Mouse (Mus musculus): ENCODE results near the gene Manba. TPM values are rescaled to one million over a fixed set of nuclear protein-coding genes. Genes with fewer than 3 reads are reported as not detected.

Manba gene
- polyA plus RNA-seq, 1 experiment = 1.7 TPM

DNA sequence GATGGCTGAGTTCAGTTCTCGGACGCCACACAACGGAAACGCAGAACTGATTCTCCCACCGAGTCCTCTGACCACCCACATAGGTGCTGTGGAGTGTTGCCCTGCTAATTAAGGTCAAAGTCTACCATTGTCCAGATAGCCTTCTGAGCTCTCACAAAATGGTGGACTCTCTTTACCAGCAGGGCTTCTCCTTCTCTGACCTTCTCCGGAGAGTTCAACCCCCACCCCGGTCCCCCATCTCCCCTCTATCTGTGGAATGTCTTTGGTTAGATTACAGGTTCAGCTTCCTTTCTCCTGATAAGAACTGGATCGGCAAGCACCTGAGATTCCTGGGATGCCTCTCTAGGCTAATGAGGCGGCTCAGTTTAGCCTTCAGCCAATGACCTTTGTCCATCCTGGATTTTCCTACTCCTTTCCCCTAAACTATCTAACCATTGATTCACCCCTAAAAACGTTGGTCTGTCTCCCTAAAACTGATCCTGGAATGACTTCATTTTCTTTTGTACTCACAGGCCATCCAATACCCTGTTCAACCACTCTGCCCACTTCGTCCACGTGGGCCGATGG, 20.6 kb downstream of the Manba start:
- Histone ChIP-seq H3K27me3 (replicated peaks) (peaks cover 6% of the 10 kb centered on the region), H3K4me1 (peaks cover 24% of the 10 kb centered on the region), H3K36me3 (replicated peaks; ENCODE audit: low read length) (peaks cover 26% of the 10 kb centered on the region), H3K4me3 (replicated peaks) (no peak overlapping the region), H3K9me3 (no peaks in the 10 kb centered on the region)
- TF ChIP-seq GATA1 (IDR thresholded peaks at IDR 0.05; ENCODE audit: borderline replicate concordance, low read length) (no peak), FLI1 (IDR thresholded peaks at IDR 0.05; ENCODE audit: low read length) (no peak)

DNA sequence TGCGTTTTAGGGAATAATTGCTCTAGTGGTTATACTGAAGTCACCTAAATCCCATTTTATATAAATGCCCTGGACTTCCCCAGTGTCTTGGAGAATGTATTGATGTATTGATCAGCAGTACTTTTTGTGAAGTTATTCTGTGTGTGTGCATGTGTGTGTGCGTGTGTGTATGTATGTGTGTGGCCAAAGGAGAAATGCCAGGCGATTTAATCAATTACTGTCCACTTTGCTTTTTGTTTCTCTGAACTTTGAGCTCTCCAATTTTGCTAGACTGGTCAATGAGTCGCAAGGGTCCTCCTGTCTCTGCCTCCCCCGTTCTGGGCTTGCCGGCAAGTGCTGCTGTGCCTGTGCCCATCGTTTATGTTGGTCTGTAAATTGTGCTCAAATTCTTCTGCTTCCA, 22.1 kb downstream of the Manba start:
- H3K4me3 ChIP-seq (replicated peaks) = no peak overlapping the region
- H3K27me3 ChIP-seq (replicated peaks) = no peaks in the 10 kb centered on the region
- H3K36me3 ChIP-seq (replicated peaks; ENCODE audit: low read length) = peaks cover 34% of the 10 kb centered on the region
- peaks cover 27% of the 10 kb centered on the region for H3K4me1 ChIP-seq
- no peaks in the 10 kb centered on the region for H3K9me3 ChIP-seq
- TF ChIP-seq FLI1 (IDR thresholded peaks at IDR 0.05; ENCODE audit: low read length) = no peak
- no peak for TF ChIP-seq GATA1 (IDR thresholded peaks at IDR 0.05; ENCODE audit: borderline replicate concordance, low read length)

DNA sequence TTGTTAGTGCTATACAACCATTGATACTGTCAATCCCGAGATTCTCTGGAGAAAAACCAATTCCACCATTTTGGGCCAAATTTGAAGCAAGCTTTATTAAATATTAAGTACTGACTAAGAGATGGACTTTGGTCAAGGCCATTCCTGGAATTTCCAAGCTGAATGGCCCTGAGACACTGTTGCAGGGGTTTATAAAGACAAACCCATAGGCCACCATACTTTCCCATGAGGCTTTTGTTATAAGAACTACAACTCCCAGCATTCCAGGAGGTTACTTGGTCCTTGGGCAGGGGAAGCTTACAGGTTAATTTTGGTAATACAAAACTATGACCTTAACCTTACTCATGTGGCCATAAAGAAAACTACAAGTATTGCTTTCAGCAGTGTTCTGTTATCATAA, 22.8 kb downstream of the Manba start:
- peaks cover 20% of the 10 kb centered on the region for H3K4me1 ChIP-seq
- no peaks in the 10 kb centered on the region for H3K9me3 ChIP-seq
- peaks cover 36% of the 10 kb centered on the region for H3K36me3 ChIP-seq (replicated peaks; ENCODE audit: low read length)
- TF ChIP-seq GATA1 (IDR thresholded peaks at IDR 0.05; ENCODE audit: borderline replicate concordance, low read length) = no peak
- TF ChIP-seq FLI1 (IDR thresholded peaks at IDR 0.05; ENCODE audit: low read length) = no peak
- no peak overlapping the region for H3K4me3 ChIP-seq (replicated peaks)
- no peaks in the 10 kb centered on the region for H3K27me3 ChIP-seq (replicated peaks)

DNA sequence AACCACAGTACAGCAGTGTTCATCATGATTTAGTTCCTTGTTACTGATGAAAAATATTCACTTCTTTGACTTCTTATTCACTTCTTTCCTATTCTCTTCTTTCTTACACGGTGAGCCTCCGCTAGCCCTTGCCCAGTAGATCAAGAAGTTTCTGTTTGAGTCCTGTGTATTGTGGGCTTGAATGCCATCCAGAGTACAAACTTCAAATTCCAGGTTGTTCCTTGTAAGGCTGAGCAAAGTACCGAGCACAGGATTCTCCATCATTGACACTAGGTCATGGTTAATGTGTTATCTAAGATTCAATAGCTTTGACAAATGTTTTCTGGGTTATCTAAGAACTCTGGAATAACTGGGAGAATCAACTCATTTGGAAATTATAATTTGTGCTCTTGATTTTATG, 25.0 kb downstream of the Manba start:
- Histone ChIP-seq H3K4me1 (peaks cover 36% of the 10 kb centered on the region), H3K27me3 (replicated peaks) (no peaks in the 10 kb centered on the region), H3K36me3 (replicated peaks; ENCODE audit: low read length) (peaks cover 48% of the 10 kb centered on the region), H3K9me3 (no peaks in the 10 kb centered on the region), H3K4me3 (replicated peaks) (no peak overlapping the region)
- TF ChIP-seq FLI1 (IDR thresholded peaks at IDR 0.05; ENCODE audit: low read length) (no peak), GATA1 (IDR thresholded peaks at IDR 0.05; ENCODE audit: borderline replicate concordance, low read length) (no peak)

DNA sequence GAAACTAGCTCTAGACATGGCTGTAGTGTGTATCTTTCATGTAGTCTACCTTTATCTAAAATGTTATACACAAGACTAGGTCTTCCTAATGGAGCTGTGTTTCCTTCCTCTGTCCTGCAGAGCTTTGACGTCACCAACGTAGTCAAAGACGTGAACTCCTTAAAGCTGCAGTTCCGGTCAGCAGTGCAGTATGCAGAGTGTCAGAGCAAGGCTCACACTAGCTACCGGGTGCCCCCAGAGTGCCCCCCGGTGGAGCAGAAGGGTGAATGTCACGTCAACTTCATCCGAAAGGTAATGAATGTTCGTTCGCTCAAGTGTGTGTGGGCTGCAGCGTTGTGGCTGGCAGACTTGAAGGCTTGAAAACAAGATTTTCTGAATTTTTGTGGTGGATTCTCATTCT, 26.3 kb downstream of the Manba start:
- H3K36me3 ChIP-seq (replicated peaks; ENCODE audit: low read length) = peaks cover 41% of the 10 kb centered on the region
- no peaks in the 10 kb centered on the region for H3K9me3 ChIP-seq
- H3K27me3 ChIP-seq (replicated peaks) = no peaks in the 10 kb centered on the region
- peaks cover 46% of the 10 kb centered on the region for H3K4me1 ChIP-seq
- TF ChIP-seq GATA1 (IDR thresholded peaks at IDR 0.05; ENCODE audit: borderline replicate concordance, low read length) = no peak
- TF ChIP-seq FLI1 (IDR thresholded peaks at IDR 0.05; ENCODE audit: low read length) = no peak
- H3K4me3 ChIP-seq (replicated peaks) = no peak overlapping the region

DNA sequence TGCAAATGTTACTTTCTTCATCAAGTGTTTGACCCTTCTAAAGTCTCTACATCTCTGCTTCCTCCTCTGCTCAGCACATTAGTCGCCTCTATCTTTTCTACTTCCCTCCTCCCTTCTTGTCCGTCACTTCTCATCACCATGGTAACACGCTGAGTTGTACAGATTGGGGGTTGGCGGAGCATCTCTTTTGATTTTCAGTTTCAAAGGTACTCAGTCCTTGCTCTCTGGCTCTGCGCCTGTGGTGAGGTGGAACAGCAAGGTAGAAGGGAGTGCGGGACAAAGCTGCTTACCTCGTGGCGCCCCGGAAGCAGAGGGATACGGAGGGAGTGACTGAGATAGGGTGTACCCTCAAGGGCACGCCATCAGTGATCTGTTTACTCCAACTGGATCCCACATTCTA, 27.9 kb downstream of the Manba start:
- Histone ChIP-seq H3K36me3 (replicated peaks; ENCODE audit: low read length) (peaks cover 44% of the 10 kb centered on the region), H3K4me1 (peaks cover 53% of the 10 kb centered on the region), H3K9me3 (no peaks in the 10 kb centered on the region), H3K27me3 (replicated peaks) (no peaks in the 10 kb centered on the region), H3K4me3 (replicated peaks) (no peak overlapping the region)
- TF ChIP-seq FLI1 (IDR thresholded peaks at IDR 0.05; ENCODE audit: low read length) (no peak), GATA1 (IDR thresholded peaks at IDR 0.05; ENCODE audit: borderline replicate concordance, low read length) (no peak)

DNA sequence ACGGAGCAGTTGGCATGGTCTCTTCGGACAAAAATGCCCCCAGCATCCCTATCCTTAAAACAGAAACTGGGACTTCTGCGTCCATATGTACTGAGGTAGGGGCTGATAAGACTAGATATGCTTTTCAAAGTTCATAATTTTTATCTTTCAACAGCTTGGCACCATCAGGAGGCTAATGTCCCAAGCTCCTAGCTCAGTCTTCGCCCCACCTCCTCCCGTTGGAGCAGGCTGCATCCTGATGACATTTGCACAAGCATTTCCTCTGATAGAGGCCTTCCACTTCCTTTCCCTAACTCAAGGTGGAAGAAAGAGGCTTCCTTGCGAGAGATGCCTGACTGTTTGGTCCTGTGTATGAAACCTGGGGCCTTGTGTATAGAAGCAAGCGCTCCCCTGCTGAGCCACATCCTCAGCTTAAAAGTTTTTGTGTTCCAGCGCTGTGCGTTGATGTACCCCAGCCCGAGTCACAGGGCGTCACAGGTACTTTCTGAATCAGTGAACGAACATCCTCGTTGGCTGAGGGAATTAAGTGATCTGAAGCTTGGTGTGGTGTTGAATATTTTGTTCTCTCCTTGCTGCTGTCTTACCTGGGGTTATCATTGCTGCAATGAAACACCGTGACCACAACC, 28.5 kb downstream of the Manba start:
- no peaks in the 10 kb centered on the region for H3K27me3 ChIP-seq (replicated peaks)
- peaks cover 46% of the 10 kb centered on the region for H3K36me3 ChIP-seq (replicated peaks; ENCODE audit: low read length)
- H3K4me3 ChIP-seq (replicated peaks) = no peak overlapping the region
- H3K9me3 ChIP-seq = no peaks in the 10 kb centered on the region
- H3K4me1 ChIP-seq = peaks cover 56% of the 10 kb centered on the region
- no peak for TF ChIP-seq GATA1 (IDR thresholded peaks at IDR 0.05; ENCODE audit: borderline replicate concordance, low read length)
- no peak for TF ChIP-seq FLI1 (IDR thresholded peaks at IDR 0.05; ENCODE audit: low read length)

DNA sequence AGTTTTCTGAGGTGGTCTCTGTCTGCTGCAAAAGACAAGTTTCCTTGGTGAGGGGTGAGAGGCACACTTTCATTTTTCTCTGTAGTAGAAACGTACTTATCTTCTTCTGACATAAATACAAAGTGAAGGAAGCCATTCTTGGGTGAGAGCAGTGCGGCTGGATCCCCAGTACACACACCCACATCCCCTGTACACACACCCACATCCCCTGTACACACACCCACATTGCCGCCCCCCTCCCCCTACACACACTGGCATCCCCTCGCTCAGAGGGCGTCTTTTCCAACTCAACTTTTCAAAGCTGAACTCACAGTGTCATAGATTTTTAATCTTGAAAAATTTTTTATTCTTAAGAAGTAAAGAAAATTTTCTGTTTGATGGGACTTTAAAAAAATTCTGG, 29.8 kb downstream of the Manba start:
- peak overlapping the region; percentile 56 for H3K4me3 ChIP-seq (replicated peaks)
- peaks cover 66% of the 10 kb centered on the region for H3K4me1 ChIP-seq
- no peaks in the 10 kb centered on the region for H3K9me3 ChIP-seq
- no peak for TF ChIP-seq GATA1 (IDR thresholded peaks at IDR 0.05; ENCODE audit: borderline replicate concordance, low read length)
- TF ChIP-seq FLI1 (IDR thresholded peaks at IDR 0.05; ENCODE audit: low read length) = no peak
- peaks cover 52% of the 10 kb centered on the region for H3K36me3 ChIP-seq (replicated peaks; ENCODE audit: low read length)
- no peaks in the 10 kb centered on the region for H3K27me3 ChIP-seq (replicated peaks)

DNA sequence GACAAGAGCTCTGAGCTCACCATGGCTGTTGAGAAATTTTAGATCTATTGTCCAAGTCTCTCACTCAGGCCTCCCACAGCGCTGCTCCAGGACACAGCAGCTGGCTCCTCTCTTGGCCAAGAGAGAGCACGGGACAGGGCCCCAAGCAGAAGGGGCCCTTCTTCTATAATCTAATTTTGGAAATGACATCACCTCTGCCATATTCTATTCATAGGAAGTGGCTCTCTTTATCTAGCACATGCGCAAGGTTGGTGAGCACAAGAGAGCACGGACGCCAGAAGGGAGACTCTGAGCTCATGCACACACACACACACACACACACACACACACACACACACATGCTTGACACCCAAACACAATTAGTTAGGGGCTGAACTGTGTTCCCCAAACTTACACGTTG, 31.5 kb downstream of the Manba start:
- no peak overlapping the region for H3K4me3 ChIP-seq (replicated peaks)
- H3K36me3 ChIP-seq (replicated peaks; ENCODE audit: low read length) = peaks cover 48% of the 10 kb centered on the region
- H3K4me1 ChIP-seq = peaks cover 72% of the 10 kb centered on the region
- H3K27me3 ChIP-seq (replicated peaks) = no peaks in the 10 kb centered on the region
- TF ChIP-seq GATA1 (IDR thresholded peaks at IDR 0.05; ENCODE audit: borderline replicate concordance, low read length) = no peak
- TF ChIP-seq FLI1 (IDR thresholded peaks at IDR 0.05; ENCODE audit: low read length) = no peak
- H3K9me3 ChIP-seq = no peaks in the 10 kb centered on the region

DNA sequence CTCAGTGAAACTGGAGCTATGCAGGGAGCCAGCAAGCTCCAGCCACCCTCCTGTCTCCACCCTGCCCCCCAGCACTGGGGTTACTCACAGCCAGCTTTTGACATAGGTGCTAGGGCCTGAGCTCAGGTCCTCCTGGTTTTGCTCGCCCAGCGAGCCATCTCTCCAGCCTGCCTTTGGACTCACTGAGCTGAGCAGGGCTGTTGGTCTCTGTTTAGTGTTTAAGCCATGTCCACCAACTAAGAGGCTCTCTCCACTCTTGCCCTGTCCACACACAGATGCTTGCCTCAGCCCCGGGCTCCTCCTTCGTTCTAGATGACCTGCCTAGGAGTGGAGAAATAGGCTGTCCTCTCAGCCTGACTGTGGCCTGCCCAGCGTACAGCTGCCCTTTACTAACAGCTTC, 33.5 kb downstream of the Manba start:
- Histone ChIP-seq H3K9me3 (no peaks in the 10 kb centered on the region), H3K27me3 (replicated peaks) (no peaks in the 10 kb centered on the region), H3K36me3 (replicated peaks; ENCODE audit: low read length) (peaks cover 47% of the 10 kb centered on the region), H3K4me3 (replicated peaks) (no peak overlapping the region), H3K4me1 (peaks cover 75% of the 10 kb centered on the region)
- no peak for TF ChIP-seq FLI1 (IDR thresholded peaks at IDR 0.05; ENCODE audit: low read length)

Measured in megakaryocyte, embryonic 14.5 days (primary cell).